Mouse (Mus musculus) heart, embryonic 13.5 days (tissue): ENCODE data around the gene Lzts2. TPM values are rescaled to one million over a fixed set of nuclear protein-coding genes. Genes with fewer than 3 reads are reported as not detected.

ENCODE experiments used
- ATAC-seq: fragments of 200-750 bp; cut with Nextera tagmentation; 2 replicates; pipeline ENCODE4 v1.8.0; 2017; ENCODE audit warnings: moderate TSS enrichment; ENCODE audit not compliant: insufficient number of reproducible peaks, low FRiP score, low TSS enrichment; ENCODE audit errors: extremely low read depth
- H3K27ac ChIP-seq: fragments of 300-500 bp; sonication (generic); replicated peaks from 2 replicates; pipeline ENCODE4 v1.5.1; 2015; ENCODE audit warnings: moderate library complexity, mild to moderate bottlenecking, inconsistent platforms
- H3K27me3 ChIP-seq: fragments of 300-500 bp; sonication (generic); replicated peaks from 2 replicates; pipeline ENCODE4 v1.6.1; 2015; ENCODE audit warnings: mild to moderate bottlenecking, inconsistent platforms
- H3K36me3 ChIP-seq: fragments of 300-500 bp; sonication (generic); 2 replicates; pipeline ENCODE4 v1.6.1; 2015; ENCODE audit warnings: mild to moderate bottlenecking, inconsistent platforms
- H3K4me1 ChIP-seq: fragments of 300-500 bp; sonication (generic); 2 replicates; pipeline ENCODE4 v1.6.1; 2015; ENCODE audit warnings: inconsistent platforms
- H3K4me2 ChIP-seq: fragments of 300-500 bp; sonication (generic); 2 replicates; pipeline ENCODE4 v1.6.1; 2015; ENCODE audit warnings: inconsistent platforms, mild to moderate bottlenecking, moderate library complexity
- H3K4me3 ChIP-seq: fragments of 300-500 bp; sonication (generic); 2 replicates; pipeline ENCODE4 v1.5.1; 2015; ENCODE audit warnings: moderate library complexity, mild to moderate bottlenecking, inconsistent platforms
- H3K9ac ChIP-seq: fragments of 300-500 bp; sonication (generic); 2 replicates; pipeline ENCODE4 v1.6.1; 2015; ENCODE audit warnings: inconsistent platforms, mild to moderate bottlenecking, moderate library complexity
- H3K9me3 ChIP-seq: fragments of 300-500 bp; sonication (generic); 2 replicates; pipeline ENCODE4 v1.6.1; 2016; ENCODE audit warnings: inconsistent platforms
- WGBS: fragments of 180-500 bp; shearing (Covaris S2); methylation state at CpG from one replicate; pipeline ENCODE4 v1.1.7; 2015; ENCODE audit warnings: mixed read lengths; 5-methylcytosine and 5-hydroxymethylcytosine counted together
- polyA plus RNA-seq: library from polyadenylated mRNA; unstranded; fragments of >200 nt; fragmentation: Nextera tagmentation; extraction: Ambion mirVana; gene quantifications from 2 replicates; pipeline ENCODE4 v1.2.1, GENCODE M21; 2015

Lzts2 gene
- polyA plus RNA-seq, 1 experiment from 2014 or later = 39.9 TPM

DNA sequence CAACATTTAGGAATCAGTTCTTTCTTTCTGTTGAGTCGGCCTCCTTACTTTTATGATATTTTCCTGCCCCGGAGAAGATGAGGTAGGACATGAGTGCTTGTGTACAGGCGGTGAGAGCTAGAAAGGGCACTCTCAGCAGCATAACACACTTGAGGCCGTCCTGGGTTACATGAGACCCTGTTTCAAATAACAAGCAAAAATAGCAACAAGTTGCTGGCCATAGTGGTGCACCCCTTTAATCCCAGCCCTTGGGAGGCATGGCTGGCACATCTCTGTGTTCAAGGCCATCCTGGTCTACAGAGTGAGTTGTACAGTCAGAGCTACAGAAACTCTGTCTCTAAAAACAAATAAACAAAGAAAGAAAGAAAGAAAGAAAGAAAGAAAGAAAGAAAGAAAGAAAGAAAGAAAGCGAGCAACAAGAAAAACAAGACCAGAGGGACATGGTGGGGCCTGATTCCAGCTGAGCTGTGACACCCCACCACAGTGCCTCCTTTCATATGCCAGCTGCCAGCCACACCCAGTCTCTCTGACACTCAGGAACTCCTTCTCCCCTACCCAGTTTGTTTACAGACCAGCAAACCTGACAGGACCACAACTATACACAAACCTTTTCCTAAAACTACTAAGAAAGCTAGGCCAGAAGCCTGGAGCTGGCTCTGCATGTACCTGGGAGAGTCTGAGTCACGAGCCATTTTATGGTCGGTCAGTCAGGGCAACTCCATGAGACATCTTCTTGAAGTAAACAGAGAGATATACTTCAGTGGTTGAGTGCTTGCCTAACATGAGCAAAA is 42.9 kb downstream of the Lzts2 start:
- H3K27me3 ChIP-seq = no peaks in the 10 kb centered on the region
- H3K4me2 ChIP-seq = peak overlapping the region; percentile 89
- H3K4me1 ChIP-seq = peaks cover 25% of the 10 kb centered on the region
- no peak for ATAC-seq
- no peaks in the 10 kb centered on the region for H3K9me3 ChIP-seq
- peak overlapping the region; percentile 89 for H3K9ac ChIP-seq
- H3K27ac ChIP-seq = peak overlapping the region; percentile 97
- H3K36me3 ChIP-seq = peaks cover 30% of the 10 kb centered on the region
- WGBS = 70% methylated on average over 7 of the region's 7 CpGs
- H3K4me3 ChIP-seq = peak overlapping the region; percentile 70

DNA sequence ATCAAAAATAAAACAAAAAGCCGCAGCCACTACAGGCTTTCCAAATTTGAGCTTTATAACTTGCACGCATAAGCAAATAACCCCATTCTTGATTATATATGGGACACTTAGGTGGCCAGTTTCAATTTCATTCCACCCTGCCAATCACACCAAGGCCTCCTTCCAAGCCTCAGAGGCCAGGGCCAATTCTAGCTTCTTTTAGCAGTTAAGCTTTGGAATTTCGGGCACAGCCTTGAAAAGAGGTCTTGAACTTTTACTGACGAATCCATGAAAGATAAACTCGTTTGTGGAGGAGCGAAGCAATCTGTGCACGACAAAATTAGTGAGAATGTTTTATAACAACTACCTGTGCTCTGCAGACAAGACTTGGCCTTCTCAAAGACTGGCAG is 43.5 kb downstream of the Lzts2 start:
- Histone ChIP-seq H3K4me1 (peaks cover 25% of the 10 kb centered on the region), H3K27me3 (no peaks in the 10 kb centered on the region), H3K4me3 (peak overlapping the region; percentile 70), H3K27ac (peak overlapping the region; percentile 97), H3K9ac (peak overlapping the region; percentile 89), H3K9me3 (no peaks in the 10 kb centered on the region), H3K36me3 (peaks cover 24% of the 10 kb centered on the region), H3K4me2 (peak overlapping the region; percentile 89)
- no peak for ATAC-seq
- 38% methylated on average over 7 of the region's 7 CpGs for WGBS

DNA sequence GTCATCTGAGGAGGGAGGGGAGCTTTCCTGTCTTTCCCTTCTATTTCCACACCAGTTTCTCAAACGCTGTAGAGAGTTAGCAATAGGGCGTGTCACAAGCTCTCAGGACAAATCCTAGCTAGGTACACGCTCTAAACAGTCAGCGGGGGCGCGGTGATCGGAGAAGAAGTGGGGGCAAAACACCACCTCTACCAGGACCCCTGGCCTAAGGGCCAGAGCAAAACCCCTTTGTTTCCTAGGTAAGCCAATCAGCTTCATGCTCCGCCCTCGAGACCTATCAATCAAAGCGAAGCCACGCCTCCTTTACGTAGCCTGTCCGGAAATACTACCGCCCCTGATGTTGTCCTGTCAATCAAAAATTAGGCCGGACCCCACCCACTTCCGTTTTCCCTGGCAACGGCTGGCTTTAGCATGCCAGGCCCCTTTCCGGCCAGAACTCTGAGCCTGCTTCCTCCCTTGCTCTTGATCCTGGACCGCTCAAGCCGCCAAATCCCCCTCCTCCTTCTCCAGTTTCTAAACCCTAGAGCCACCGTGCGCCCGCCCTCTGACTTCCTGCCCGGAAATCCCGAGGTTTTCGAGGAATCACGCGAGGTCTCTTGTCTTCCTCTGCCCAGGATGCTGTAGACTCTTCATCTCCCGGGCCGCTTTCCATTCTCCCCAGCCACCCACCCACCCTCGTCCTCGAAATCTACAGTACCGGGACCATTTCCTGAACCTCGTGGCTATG is 44.1 kb downstream of the Lzts2 start:
- peak overlapping the region; percentile 70 for H3K4me3 ChIP-seq
- no peaks in the 10 kb centered on the region for H3K9me3 ChIP-seq
- peak; percentile 86 for ATAC-seq
- H3K4me1 ChIP-seq = peaks cover 25% of the 10 kb centered on the region
- peak overlapping the region; percentile 89 for H3K4me2 ChIP-seq
- H3K9ac ChIP-seq = peak overlapping the region; percentile 89
- peak overlapping the region; percentile 97 for H3K27ac ChIP-seq
- peaks cover 18% of the 10 kb centered on the region for H3K36me3 ChIP-seq
- under 1% methylated on average over 34 of the region's 34 CpGs for WGBS
- H3K27me3 ChIP-seq = 0 out of 2 replicates have a peak, but pooled peaks cover under 1% of the 10 kb centered on the region

DNA sequence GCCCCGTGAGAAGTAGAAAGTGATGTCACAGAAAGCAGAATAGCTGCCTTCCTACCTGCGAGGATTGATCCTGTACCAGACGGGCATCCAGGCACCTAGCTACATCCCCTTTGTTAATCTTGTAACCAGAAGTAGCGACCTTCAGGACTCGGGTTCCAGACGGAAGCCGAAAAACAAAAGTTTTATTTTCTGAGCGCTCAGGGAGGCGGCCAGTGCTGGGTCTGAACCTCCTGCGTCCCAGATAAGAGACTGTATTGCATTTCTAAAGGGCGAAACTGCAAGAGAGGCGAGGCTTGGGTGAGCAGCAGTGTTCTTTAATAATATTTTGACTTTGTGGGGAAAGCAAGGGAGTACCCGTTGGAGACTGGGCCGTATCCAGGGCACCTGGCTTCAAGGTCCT is 44.6 kb downstream of the Lzts2 start:
- WGBS = 1% methylated on average over 14 of the region's 14 CpGs
- Histone ChIP-seq H3K9me3 (no peaks in the 10 kb centered on the region), H3K27ac (peak overlapping the region; percentile 97), H3K4me2 (peak overlapping the region; percentile 89), H3K27me3 (peaks cover 6% of the 10 kb centered on the region), H3K4me1 (peaks cover 25% of the 10 kb centered on the region), H3K9ac (peak overlapping the region; percentile 89), H3K36me3 (peaks cover 13% of the 10 kb centered on the region), H3K4me3 (peak overlapping the region; percentile 70)
- ATAC-seq = peak; percentile 5; the same call in 1 of the 2 replicates

DNA sequence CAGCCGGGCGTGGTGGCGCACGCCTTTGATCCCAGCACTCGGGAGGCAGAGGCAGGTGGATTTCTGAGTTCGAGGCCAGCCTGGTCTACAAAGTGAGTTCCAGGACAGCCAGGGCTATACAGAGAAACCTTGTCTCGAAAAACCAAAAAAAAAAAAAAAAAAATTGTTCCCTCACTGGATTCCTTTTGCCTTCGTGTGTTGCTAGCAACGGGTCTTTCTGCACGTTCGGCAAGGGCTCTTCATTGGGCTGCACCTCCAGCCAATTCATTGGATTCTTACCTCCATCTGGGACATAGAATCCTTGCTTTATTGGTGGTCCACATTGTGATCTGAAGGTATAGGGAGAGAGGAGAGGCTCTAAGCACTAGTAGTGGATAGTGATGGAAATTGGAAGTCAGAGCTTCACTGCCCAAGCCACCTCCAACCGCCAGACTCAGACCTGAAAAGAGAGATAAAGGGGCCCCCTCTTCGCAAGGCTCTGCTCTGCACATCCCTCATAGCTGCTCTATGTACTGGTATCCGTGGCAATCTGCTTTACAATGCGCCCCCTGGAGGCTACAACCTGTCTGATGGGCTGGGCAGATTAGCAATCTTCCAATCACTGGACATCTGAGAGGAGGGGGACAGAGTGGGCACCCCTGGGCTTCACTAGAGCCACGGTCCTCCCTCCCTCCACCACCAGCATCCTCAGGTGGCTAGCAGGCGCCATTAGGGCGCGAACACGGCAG is 49.5 kb downstream of the Lzts2 start:
- WGBS = 40% methylated on average over 20 of the region's 20 CpGs
- Histone ChIP-seq H3K27ac (no peak overlapping the region), H3K4me2 (no peak overlapping the region), H3K4me3 (0 out of 2 replicates have a peak overlapping the region, but pooled peaks have one; percentile 3), H3K36me3 (no peaks in the 10 kb centered on the region), H3K4me1 (peaks cover 8% of the 10 kb centered on the region), H3K9me3 (no peaks in the 10 kb centered on the region), H3K27me3 (peaks cover 55% of the 10 kb centered on the region), H3K9ac (no peak overlapping the region)
- no peak for ATAC-seq

DNA sequence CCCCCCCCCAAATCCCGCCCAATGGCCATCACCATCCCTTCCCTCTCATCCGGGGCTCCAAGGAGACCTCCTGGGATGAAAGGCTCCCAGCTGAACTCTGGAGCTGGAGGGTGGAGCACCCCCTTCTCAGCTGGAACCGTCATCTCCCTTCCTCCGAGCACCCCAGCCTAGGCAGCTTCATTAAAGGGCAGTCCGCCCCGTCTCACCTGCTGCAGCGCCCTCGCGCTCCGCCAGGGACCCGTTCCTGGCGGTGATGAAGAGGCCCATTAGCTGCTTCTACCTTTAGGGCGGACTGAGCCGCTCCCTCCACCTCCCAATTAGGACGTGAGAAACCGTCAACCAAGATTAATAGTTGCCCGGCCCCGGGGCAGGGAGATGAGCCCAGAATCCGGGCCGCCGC is 51.0 kb downstream of the Lzts2 start:
- WGBS = 3% methylated on average over 21 of the region's 21 CpGs
- no peak overlapping the region for H3K4me2 ChIP-seq
- no peak overlapping the region for H3K27ac ChIP-seq
- no peaks in the 10 kb centered on the region for H3K4me1 ChIP-seq
- no peaks in the 10 kb centered on the region for H3K36me3 ChIP-seq
- H3K27me3 ChIP-seq = peaks cover 69% of the 10 kb centered on the region
- no peak for ATAC-seq
- no peak overlapping the region for H3K4me3 ChIP-seq
- no peak overlapping the region for H3K9ac ChIP-seq
- no peaks in the 10 kb centered on the region for H3K9me3 ChIP-seq

DNA sequence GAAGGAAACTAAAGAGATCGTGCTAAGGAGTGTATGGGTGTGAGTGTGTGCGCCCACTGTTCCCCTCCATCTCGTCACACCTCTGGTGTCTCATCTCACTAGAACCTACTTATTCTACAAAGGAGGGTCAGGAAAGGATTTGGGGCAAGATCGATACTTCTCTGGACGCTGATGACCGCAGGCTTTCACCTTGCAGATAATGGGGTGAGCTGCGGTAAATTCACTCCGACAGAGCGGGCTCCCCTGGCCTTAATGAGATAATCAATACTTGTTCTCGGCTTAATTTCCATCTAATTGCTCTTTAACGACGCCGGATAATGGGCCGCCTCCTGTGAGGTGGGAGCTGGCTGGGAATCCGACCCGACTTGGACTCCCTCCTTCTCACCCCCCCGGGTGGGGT is 53.0 kb downstream of the Lzts2 start:
- Histone ChIP-seq H3K9ac (no peak overlapping the region), H3K9me3 (no peaks in the 10 kb centered on the region), H3K27me3 (peaks cover 87% of the 10 kb centered on the region), H3K4me3 (no peak overlapping the region), H3K4me1 (no peaks in the 10 kb centered on the region), H3K4me2 (no peak overlapping the region), H3K36me3 (no peaks in the 10 kb centered on the region), H3K27ac (no peak overlapping the region)
- ATAC-seq = no peak
- WGBS = 25% methylated on average over 17 of the region's 17 CpGs

DNA sequence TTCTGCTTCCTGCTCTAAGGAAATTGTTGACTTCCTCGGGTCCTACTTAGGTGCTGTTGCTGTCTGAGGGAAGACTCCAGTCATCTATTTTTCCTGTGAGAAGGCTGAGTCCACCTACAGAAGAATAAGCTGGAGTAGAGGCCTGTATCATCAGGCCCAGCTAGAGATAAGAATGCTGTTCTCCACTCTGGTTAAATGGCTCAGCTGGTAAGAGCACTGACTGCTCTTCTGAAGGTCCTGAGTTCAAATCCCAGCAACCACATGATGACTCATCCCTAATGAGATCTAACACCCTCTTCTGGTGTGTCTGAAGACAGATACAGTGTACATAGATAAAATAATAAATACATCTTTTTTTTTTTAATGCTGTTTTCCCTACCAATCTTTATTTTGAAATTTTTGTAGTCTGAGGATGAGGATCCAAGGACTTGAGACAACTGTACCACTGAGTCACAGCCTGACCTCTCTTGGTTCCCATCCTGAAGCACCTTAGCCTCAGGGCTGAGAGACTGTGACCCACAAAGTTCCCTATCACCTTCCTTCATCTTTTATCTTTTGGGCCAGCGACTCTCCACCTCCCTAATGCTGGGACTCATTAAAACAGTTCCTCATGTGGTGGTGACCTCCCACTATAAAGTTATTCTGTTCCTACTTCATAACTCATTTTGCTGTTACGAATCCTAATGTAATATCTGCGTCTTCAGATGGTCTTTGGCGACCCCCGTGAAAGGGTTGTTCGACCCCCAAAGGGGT is 53.7 kb downstream of the Lzts2 start:
- no peaks in the 10 kb centered on the region for H3K36me3 ChIP-seq
- no peak for ATAC-seq
- H3K27me3 ChIP-seq = peaks cover 87% of the 10 kb centered on the region
- no peak overlapping the region for H3K4me3 ChIP-seq
- H3K9me3 ChIP-seq = no peaks in the 10 kb centered on the region
- H3K27ac ChIP-seq = no peak overlapping the region
- no peak overlapping the region for H3K4me2 ChIP-seq
- no peaks in the 10 kb centered on the region for H3K4me1 ChIP-seq
- WGBS = 73% methylated on average over 7 of the region's 7 CpGs
- no peak overlapping the region for H3K9ac ChIP-seq

DNA sequence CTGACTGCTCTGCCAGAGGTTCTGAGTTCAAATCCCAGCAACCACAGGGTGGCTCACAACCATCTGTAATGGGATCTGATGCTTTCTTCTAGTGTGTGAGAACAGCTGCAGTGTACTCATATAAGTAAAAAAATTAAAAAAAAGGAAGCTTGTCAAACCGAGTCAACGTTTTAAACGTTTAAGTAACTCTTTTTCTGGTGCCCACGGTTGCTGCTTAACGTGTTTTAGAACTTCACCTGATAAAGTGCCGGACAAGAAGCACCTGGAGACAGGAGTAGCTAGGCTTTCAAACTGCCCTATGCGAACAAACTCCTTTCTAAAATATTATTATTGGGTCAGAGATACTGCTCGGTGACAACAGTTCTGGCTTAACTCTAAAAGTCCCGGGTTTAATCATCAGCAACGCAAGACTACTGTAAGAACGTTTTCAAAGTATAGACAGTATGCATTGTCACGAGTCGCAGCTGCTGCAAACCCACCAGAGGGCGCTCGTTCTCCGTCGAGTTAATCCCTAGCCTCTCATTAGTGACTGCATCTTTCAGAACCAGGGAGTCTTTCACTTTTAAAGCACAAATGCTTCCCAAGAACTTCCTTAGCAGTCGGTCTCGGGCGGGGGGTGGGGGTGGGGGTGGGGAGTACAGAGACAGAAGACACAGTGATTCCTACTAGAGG is 59.8 kb downstream of the Lzts2 start:
- WGBS = 8% methylated on average over 20 of the region's 20 CpGs
- Histone ChIP-seq H3K36me3 (no peaks in the 10 kb centered on the region), H3K27ac (peak overlapping the region; percentile 95), H3K9ac (peak overlapping the region; percentile 92), H3K9me3 (no peaks in the 10 kb centered on the region), H3K4me3 (peak overlapping the region; percentile 70), H3K27me3 (peaks cover 63% of the 10 kb centered on the region), H3K4me1 (peaks cover 44% of the 10 kb centered on the region), H3K4me2 (peak overlapping the region; percentile 97)
- no peak for ATAC-seq

DNA sequence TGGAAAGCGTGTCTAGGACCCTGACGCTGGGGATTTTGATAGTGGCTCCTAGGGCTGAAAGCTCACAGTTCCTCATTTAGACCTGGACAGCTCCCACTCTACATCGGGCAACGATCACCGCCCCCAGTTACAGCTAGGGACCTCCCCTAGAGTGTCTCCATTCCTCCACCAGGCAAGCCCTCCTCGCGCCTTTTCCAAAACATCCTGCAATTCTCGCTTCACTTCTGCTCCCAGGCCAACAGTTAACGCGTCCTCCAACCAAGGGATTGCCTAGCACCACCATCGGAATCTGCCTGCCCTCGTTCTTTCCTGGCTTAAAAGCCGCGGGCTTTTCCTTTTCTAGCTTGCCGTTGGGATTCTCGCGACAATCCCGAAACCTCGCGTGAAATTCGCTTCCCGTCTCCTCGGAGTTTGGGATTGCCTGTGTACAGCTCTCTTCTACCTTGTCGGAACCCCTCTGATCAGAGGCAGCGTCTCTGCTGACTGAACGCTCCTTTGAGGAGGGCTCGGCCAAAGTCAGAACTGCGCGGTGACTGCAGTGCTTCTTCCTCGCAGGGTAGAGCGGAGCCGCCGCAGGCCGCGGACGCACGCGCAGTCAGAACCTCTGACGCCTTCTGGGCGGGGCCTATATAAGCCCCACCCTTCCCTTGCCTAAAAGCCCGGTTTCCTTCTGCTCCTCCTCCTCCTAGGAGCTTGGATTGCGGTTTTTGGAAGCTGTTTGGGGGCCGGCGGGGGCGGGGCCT is 60.5 kb downstream of the Lzts2 start, which contains the start of gene Kazald1:
TSS of gene Kazald1 (plus strand) at position 662 of the 743 bp plus-strand sequence.
- peak within 1 kb of the TSS; percentile 70 for H3K4me3 ChIP-seq
- peaks cover 51% of the 10 kb centered on the region for H3K4me1 ChIP-seq
- no peaks in the 10 kb centered on the region for H3K9me3 ChIP-seq
- peaks cover 64% of the 10 kb centered on the region for H3K27me3 ChIP-seq
- peak; percentile 86 for ATAC-seq
- H3K4me2 ChIP-seq = peak within 1 kb of the TSS; percentile 97
- peak within 1 kb of the TSS; percentile 92 for H3K9ac ChIP-seq
- peak within 1 kb of the TSS; percentile 95 for H3K27ac ChIP-seq
- no peaks in the 10 kb centered on the region for H3K36me3 ChIP-seq
- whole genome bisulfite sequencing = under 1% methylated on average over 45 of the region's 45 CpGs
